Mouse (Mus musculus): ENCODE data around the gene Rpl22l1. TPM values are rescaled to one million over a fixed set of nuclear protein-coding genes. Genes with fewer than 3 reads are reported as not detected.

The Rpl22l1 gene
- polyA plus RNA-seq, 1 experiment from 2014 or later: 430 TPM

Other genes starting within 250 kb of the Rpl22l1 start
- 4.8 and 5.6 TPM in 2 replicates for gene Slc2a2, start 107.5 kb upstream of the Rpl22l1 start, polyA plus RNA-seq (2015; fragmentation: Nextera tagmentation; extraction: Ambion mirVana)
- gene Eif5a2, start 24.2 kb upstream of the Rpl22l1 start, polyA plus RNA-seq (2015; fragmentation: Nextera tagmentation; extraction: Ambion mirVana): 4.3 and 5.3 TPM in 2 replicates
- not detected in 2 replicates for gene Gm1527, start 87.2 kb downstream of the Rpl22l1 start, polyA plus RNA-seq (2015; fragmentation: Nextera tagmentation; extraction: Ambion mirVana)

All from stomach, embryonic 16.5 days (tissue).